Mouse (Mus musculus) heart, postnatal 0 days (tissue): ENCODE measurements around the gene Timm17a.

Experiments used
- CTCF ChIP-seq: IDR thresholded peaks from 2 replicates; pipeline ENCODE4 v1.5.1; 2016; ENCODE audit warnings: antibody characterized with exemption, control low read depth, low read depth
- EP300 ChIP-seq: IDR thresholded peaks from 2 replicates; pipeline ENCODE4 v1.6.1; 2016; ENCODE audit warnings: antibody characterized with exemption, low read depth

DNA sequence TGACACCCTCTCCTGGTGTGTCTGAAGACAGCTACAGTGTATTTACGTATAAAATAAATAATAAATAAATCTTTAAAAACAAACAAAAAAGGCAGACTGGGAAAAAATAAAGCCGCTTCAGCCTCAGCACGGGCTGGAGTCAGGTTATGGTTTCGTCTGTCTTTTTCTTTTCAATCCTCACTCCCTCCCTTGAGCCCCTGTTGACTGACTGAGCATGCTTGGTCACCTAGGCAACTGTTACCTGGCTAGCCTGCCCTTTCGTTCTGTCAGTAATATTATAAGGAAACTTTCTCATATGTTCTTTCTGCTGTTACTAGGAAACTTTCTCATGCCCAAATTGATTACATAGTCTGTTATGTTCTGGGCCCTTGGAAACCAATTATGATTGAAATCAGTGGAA, 22.7 kb downstream of the Timm17a start:
- TF ChIP-seq EP300 (no peak), CTCF (no peak)
